Mouse (Mus musculus) cerebellum, adult 2 months (tissue): ENCODE measurements at regions not wholly inside any gene's neighbourhood (a gene's known extent, or its start where the extent isn't known, plus 50 kb on each side); places are given as distances from the start of the nearest gene placed in this dataset.

ENCODE experiments used
- CTCF ChIP-seq: fragments of 200-500 bp; IDR thresholded peaks from 2 replicates; pipeline ENCODE4 v1.5.1; 2011; ENCODE audit warnings: low read depth, mild to moderate bottlenecking, control low read depth, low read length, moderate library complexity, borderline replicate concordance; ENCODE audit not compliant: insufficient read depth
- POLR2A ChIP-seq: fragments of 200-500 bp; IDR thresholded peaks from 2 replicates; pipeline ENCODE4 v1.6.1; 2011; ENCODE audit warnings: low read length, control low read depth, borderline replicate concordance; ENCODE audit not compliant: insufficient read depth

GRCm38 (mm10) chr9:14003163-14003562 lies 175.6 kb downstream of the Fam76b start:
- no peak for TF ChIP-seq POLR2A
- TF ChIP-seq CTCF = no peak
